ENCODE assay signal across 9 mouse cellular contexts in genomic region chr1:92177599-92177998, GRCm38 (mm10). TPM values are rescaled to one million over a fixed set of nuclear protein-coding genes. Genes with fewer than 3 reads are reported as not detected.
DNase-seq lines count a peak whose midpoint lies in the region; ATAC-seq lines count a peak whose summit lies in the region.
"Had no signal": no experiment of that assay in that cellular context is flagged by ENCODE, and none has a peak within 500 bp of the region (broad histone marks: within the 10 kb centered on the region; RNA-seq: fewer than 3 reads in every experiment).

No protein-coding gene starts in this region.

- WGBS in limb, embryonic 12.5 days, result 39% methylated on average over 5 of the region's 5 CpGs
- WGBS in limb, embryonic 10.5 days, result 63% methylated on average over 5 of the region's 5 CpGs
- 14% methylated on average over 5 of the region's 5 CpGs for WGBS in forebrain, embryonic 13.5 days
- WGBS in hindbrain, embryonic 15.5 days, result 30% methylated on average over 5 of the region's 5 CpGs
- WGBS in neural tube, embryonic 12.5 days, result 26% methylated on average over 5 of the region's 5 CpGs

- no peak for DNase-seq in limb, embryonic 10.5 days (ENCODE audit: low spot score)
- no peak for DNase-seq in frontal cortex, adult 2 months (ENCODE audit: extremely low spot score in 1 of 2, low spot score in 1 of 2)
- DNase-seq in adrenal gland, postnatal 36 days, result no peak
- DNase-seq: kidney, postnatal 36 days; spleen, adult 18-20 months had no signal

- peaks cover 41% of the 10 kb centered on the region for H3K4me1 ChIP-seq in limb, embryonic 12.5 days (replicated peaks)
- H3K4me1 ChIP-seq in limb, embryonic 10.5 days, result peaks cover 48% of the 10 kb centered on the region
- H3K4me1 ChIP-seq in forebrain, embryonic 13.5 days, result peaks cover 54% of the 10 kb centered on the region
- peaks cover 59% of the 10 kb centered on the region for H3K4me1 ChIP-seq in hindbrain, embryonic 15.5 days (replicated peaks)
- H3K4me1 ChIP-seq in neural tube, embryonic 12.5 days, result peaks cover 50% of the 10 kb centered on the region

- H3K4me2 ChIP-seq in limb, embryonic 12.5 days, result 0 out of 2 replicates have a peak overlapping the region, but pooled peaks have one; percentile 81
- H3K4me2 ChIP-seq in forebrain, embryonic 13.5 days, result peak overlapping the region; percentile 66
- peak overlapping the region; percentile 74 for H3K4me2 ChIP-seq in hindbrain, embryonic 15.5 days
- H3K4me2 ChIP-seq in neural tube, embryonic 12.5 days (replicated peaks), result peak overlapping the region; percentile 69

- H3K9me3 ChIP-seq in limb, embryonic 12.5 days, result no peaks in the 10 kb centered on the region
- no peaks in the 10 kb centered on the region for H3K9me3 ChIP-seq in limb, embryonic 10.5 days (replicated peaks)
- no peaks in the 10 kb centered on the region for H3K9me3 ChIP-seq in forebrain, embryonic 13.5 days (replicated peaks)
- H3K9me3 ChIP-seq in hindbrain, embryonic 15.5 days, result no peaks in the 10 kb centered on the region
- no peaks in the 10 kb centered on the region for H3K9me3 ChIP-seq in neural tube, embryonic 12.5 days

- H3K36me3 ChIP-seq in limb, embryonic 12.5 days, result no peaks in the 10 kb centered on the region
- no peaks in the 10 kb centered on the region for H3K36me3 ChIP-seq in limb, embryonic 10.5 days
- H3K36me3 ChIP-seq in forebrain, embryonic 13.5 days (ENCODE audit: poor library complexity, severe bottlenecking), result no peaks in the 10 kb centered on the region
- H3K36me3 ChIP-seq in hindbrain, embryonic 15.5 days, result no peaks in the 10 kb centered on the region
- H3K36me3 ChIP-seq in neural tube, embryonic 12.5 days, result no peaks in the 10 kb centered on the region

- H3K27ac ChIP-seq in limb, embryonic 12.5 days, result no peak overlapping the region
- H3K27ac ChIP-seq in limb, embryonic 10.5 days, result no peak overlapping the region; the same call in 1 of the 2 replicates
- no peak overlapping the region for H3K27ac ChIP-seq in forebrain, embryonic 13.5 days
- no peak overlapping the region for H3K27ac ChIP-seq in hindbrain, embryonic 15.5 days (replicated peaks)
- H3K27ac ChIP-seq in neural tube, embryonic 12.5 days, result no peak overlapping the region

- no peak for ATAC-seq in limb, embryonic 12.5 days (ENCODE audit: insufficient number of reproducible peaks, insufficient read depth, low FRiP score, low TSS enrichment, low read depth)
- no peak for ATAC-seq in forebrain, embryonic 13.5 days
- ATAC-seq in hindbrain, embryonic 15.5 days (ENCODE audit: low FRiP score, low read depth), result no peak
- no peak for ATAC-seq in neural tube, embryonic 12.5 days (ENCODE audit: low FRiP score, low read depth)

- no peak overlapping the region for H3K4me3 ChIP-seq in limb, embryonic 12.5 days (replicated peaks)
- H3K4me3 ChIP-seq in limb, embryonic 10.5 days, result no peak overlapping the region
- H3K4me3 ChIP-seq in forebrain, embryonic 13.5 days, result 0 out of 2 replicates have a peak overlapping the region, but pooled peaks have one; percentile 88
- H3K4me3 ChIP-seq in hindbrain, embryonic 15.5 days, result peak overlapping the region; percentile 76; the same call in 1 of the 2 replicates
- no peak overlapping the region for H3K4me3 ChIP-seq in neural tube, embryonic 12.5 days

- H3K9ac ChIP-seq in limb, embryonic 12.5 days (replicated peaks), result no peak overlapping the region
- peak overlapping the region; percentile 90; the same call in 1 of the 2 replicates for H3K9ac ChIP-seq in forebrain, embryonic 13.5 days
- H3K9ac ChIP-seq in hindbrain, embryonic 15.5 days, result no peak overlapping the region
- no peak overlapping the region for H3K9ac ChIP-seq in neural tube, embryonic 12.5 days

- H3K27me3 ChIP-seq in limb, embryonic 12.5 days, result no peaks in the 10 kb centered on the region
- H3K27me3 ChIP-seq in limb, embryonic 10.5 days (ENCODE audit: low read depth, poor library complexity, severe bottlenecking), result no peaks in the 10 kb centered on the region
- no peaks in the 10 kb centered on the region for H3K27me3 ChIP-seq in forebrain, embryonic 13.5 days
- H3K27me3 ChIP-seq in hindbrain, embryonic 15.5 days, result no peaks in the 10 kb centered on the region
- H3K27me3 ChIP-seq in neural tube, embryonic 12.5 days (replicated peaks), result no peaks in the 10 kb centered on the region

RNA-seq across cellular contexts. Expression of gene Hdac4, which starts 17.9 kb away (rescaled TPM):
- 22.8 and 26.0 TPM in 2 replicates for polyA plus RNA-seq in limb, embryonic 12.5 days (2016; fragmentation: Nextera tagmentation; extraction: Ambion mirVana)
- polyA plus RNA-seq in limb, embryonic 10.5 days (2016; fragmentation: Nextera tagmentation; extraction: Ambion mirVana), result 16.3 and 20.7 TPM in 2 replicates
- 22.6 and 25.1 TPM in 2 replicates for polyA plus RNA-seq in forebrain, embryonic 13.5 days (2015; fragmentation: Nextera tagmentation; extraction: Ambion mirVana)
- 30.3 and 32.4 TPM in 2 replicates for polyA plus RNA-seq in hindbrain, embryonic 15.5 days (2015; fragmentation: Nextera tagmentation; extraction: Ambion mirVana)
- polyA plus RNA-seq in neural tube, embryonic 12.5 days (2016; fragmentation: Nextera tagmentation; extraction: Ambion mirVana), result 26.6 and 27.1 TPM in 2 replicates
- polyA plus RNA-seq in frontal cortex, adult 2 months (2012; rRNA removed), result 38.8 and 40.6 TPM in 2 replicates
- 10 to 100 TPM; 76.9 to 97.4 TPM for total RNA-seq in adrenal gland, postnatal 36 days (2021)

Comparison
In these comparisons a context has a peak if more than half of its experiments do, and no peak if none do; other contexts are left out.
1. H3K4me3 ChIP-seq: peak in forebrain, embryonic 13.5 days (single experiment) and hindbrain, embryonic 15.5 days (single experiment); none in limb, embryonic 12.5 days (single experiment), limb, embryonic 10.5 days (single experiment) and neural tube, embryonic 12.5 days (single experiment).
2. Peak in every context shown above with its lines, with median percentiles within 50 percentile points of each other: H3K4me2 ChIP-seq.